Mouse (Mus musculus) neutrophil, adult 5-6 weeks (primary cell): ENCODE data around the gene Gm36028. TPM values are rescaled to one million over a fixed set of nuclear protein-coding genes. Genes with fewer than 3 reads are reported as not detected.

Experiments
- ATAC-seq: fragments of 151-379, 151-347 bp; 2 replicates; pipeline ENCODE4 v1.8.0; 2017; ENCODE audit warnings: mild to moderate bottlenecking, moderate TSS enrichment; ENCODE audit not compliant: insufficient number of reproducible peaks, poor library complexity, low FRiP score, severe bottlenecking; ENCODE audit errors: extremely low read depth
- total RNA-seq: library from RNA; stranded (forward); fragments of 200-1000 nt; gene quantifications from 2 replicates; pipeline ENCODE4 v1.2.3, GENCODE M21; 2017

Gm36028 gene
- not detected in 2 replicates for total RNA-seq

DNA sequence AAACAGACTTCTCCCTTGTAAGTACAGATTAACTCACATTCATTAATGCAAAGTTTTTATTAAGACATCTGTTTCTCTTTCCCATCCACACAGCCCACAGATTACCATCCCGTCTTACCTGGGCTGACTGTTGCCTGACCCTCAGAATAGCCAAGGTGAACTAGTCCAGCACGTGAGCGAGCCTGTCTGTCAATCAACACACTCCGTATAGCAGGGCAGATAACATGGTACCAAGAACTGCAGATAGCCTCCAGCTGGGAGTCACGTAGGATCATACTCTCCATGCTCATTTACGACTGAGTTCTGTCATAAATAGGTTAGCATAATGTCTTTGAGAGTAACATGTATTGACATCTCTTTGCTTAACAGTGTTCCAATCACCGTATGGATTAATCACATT is at the start of gene Gm36028:
Gene Gm36028, minus strand, starts transcription at position 118 of the 400 bp plus-strand sequence.
- no peak for ATAC-seq

- no peak for ATAC-seq
Measured at GRCm38 (mm10) chr16:37906456-37906855, 45.5 kb upstream of the Gm36028 start.

DNA sequence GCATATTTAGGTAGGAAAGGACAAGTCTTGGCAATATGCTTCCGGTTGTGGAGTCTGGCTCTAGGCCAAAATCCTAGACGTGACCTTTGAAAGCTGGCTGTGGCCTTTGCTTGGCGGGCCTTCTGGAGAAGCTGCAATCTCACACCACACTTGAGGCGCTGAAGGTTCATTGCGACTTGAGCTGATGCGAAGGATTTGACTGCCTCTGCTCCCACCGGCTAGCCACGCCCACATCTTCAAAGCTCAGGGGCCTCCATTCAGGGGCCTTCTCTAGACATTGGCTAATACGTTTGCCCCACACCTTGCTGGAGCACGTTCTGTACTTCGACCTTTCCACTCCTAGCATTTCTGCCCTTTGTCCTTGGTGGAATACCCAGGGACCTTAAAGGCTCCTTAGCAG is 40.4 kb upstream of the Gm36028 start:
- no peak for ATAC-seq

- ATAC-seq, result no peak
Measured at GRCm38 (mm10) chr16:37899357-37899756, 38.4 kb upstream of the Gm36028 start.

DNA sequence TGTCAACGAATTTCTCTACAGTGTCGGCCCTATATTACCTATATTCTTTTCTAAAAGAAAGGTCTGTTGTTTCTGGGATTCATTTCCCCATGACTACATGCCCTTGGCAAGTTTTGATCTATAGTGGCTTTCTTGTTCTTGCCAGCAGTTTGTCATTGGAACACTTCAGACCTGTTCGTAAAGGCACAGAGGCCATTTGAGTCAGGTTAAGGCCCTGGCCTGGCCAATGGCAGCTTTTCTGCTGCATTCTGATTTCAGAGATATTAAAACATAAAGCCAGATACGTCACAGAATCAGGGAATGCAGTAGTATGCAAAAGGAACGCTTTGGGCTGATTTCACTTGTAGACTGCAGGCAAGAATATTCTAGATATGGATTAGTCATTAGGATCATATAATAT is 37.8 kb upstream of the Gm36028 start:
- ATAC-seq, result no peak

GRCm38 (mm10) chr16:37893942-37894341 is 33.0 kb upstream of the Gm36028 start:
- ATAC-seq, result no peak

- no peak for ATAC-seq
Measured at GRCm38 (mm10) chr16:37893381-37893780, 32.4 kb upstream of the Gm36028 start.

DNA sequence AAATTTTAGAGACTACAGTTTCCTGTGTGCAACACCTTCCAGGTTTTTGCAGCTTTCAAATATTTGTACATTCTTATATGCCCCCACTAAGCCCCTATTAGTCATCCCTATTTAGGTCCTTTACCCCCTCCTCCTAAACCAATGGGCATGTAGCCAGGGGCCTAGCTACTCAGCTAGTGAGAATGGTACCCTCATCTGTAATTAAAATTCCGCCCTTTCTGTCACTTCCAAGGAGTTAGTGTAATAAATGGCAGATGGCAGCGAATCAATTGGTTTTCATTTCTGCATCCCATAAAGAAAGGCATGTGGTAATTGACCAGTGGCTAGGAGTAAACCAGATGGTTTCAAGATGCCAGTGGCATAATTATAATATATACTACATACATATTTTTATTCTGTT is 31.7 kb upstream of the Gm36028 start:
- no peak for ATAC-seq

- no peak for ATAC-seq
Measured at GRCm38 (mm10) chr16:37888986-37889385, 28.0 kb upstream of the Gm36028 start.

GRCm38 (mm10) chr16:37881168-37881567 is 20.2 kb upstream of the Gm36028 start:
- ATAC-seq, result no peak

DNA sequence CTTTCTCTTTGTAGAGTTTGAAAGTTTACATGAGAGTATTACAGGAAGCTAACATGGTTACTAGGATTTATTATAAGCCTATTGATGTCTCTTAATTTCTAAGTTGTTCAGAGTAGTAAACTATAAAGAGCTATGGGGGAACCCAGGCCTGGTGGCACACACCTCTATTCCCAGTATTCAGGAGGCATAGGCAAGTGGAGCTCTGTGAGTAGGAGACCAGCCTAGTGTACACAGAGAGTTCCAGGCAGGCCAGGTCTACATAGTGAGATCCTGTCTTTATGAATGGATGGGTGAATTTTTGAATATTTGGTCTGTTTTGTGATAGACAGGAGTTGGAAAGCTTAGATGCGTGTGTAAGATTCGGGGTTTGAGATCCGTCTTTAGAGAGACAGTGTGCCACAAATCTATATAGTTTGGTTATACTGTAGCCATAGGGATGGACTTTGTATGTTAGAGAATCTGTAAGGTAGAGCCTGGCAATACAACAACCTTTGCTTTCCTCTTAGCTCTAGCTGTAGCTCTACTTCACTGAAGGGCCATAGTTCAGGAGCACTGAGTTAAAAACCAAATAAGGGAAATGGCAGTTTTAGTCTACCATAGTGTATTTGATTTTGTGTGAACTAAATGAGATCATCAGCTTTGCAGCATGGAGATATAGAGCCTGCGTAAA is 18.9 kb upstream of the Gm36028 start:
- no peak for ATAC-seq

- ATAC-seq, result no peak
Measured at GRCm38 (mm10) chr16:37878951-37879505, 18.1 kb upstream of the Gm36028 start.

DNA sequence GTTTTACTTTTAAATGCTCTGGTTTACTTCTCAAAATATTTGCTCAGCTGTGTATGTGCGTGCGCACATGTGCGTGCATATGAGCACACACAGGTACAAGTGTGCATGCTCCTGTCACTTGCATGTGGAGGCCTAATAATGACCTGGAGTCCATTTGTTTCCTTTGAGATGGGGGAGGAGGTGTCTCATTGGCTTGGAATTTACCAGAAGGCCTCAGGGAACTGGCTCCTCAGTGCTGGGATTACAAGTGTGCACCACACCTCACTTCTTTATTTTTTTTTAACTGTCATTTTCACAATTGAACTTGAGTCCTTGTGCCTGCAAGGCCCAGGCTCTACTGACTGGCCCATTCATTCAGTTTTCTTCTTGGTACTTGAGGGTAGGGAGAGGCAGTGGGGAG is 16.5 kb upstream of the Gm36028 start:
- no peak for ATAC-seq

- no peak for ATAC-seq
Measured at GRCm38 (mm10) chr16:37874501-37875235, 13.7 kb upstream of the Gm36028 start.

DNA sequence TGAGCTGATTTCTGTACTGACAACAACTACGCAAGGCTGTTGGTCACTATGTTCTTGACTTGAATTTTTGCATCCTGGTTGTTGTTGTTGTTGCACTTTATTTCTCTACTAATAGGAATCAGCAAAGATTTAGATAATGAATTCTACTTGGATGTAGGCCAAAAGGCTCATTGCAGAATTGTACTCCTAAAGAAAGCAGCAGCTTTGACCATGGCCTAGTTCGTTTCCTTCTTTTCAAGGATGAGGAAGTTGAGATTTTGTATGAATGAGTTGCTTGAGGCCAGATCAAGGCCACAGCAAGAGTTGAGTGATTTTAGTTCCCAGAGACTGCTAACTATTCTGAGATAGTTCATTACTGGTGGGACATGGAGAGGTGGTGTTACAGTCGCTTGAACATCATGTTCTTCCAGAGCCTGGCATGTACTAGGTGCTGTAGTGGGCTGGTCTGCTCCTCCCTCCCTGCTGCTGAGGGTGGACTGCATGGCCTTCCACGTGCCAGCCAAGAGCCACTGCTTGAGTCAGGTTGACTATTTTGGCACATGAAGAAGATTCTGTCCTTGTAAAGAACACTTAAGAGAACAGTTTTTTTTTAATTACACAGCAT is 10.3 kb upstream of the Gm36028 start:
- ATAC-seq, result no peak

- no peak for ATAC-seq
Measured at GRCm38 (mm10) chr16:37869470-37870231, 8.7 kb upstream of the Gm36028 start.

GRCm38 (mm10) chr16:37868506-37869469 is 7.8 kb upstream of the Gm36028 start:
- ATAC-seq, result peak; percentile 14; the same call in 1 of the 2 replicates
